Mouse (Mus musculus): Measurements from ENCODE around the gene Svs1. TPM values are rescaled to one million over a fixed set of nuclear protein-coding genes. Genes with fewer than 3 reads are reported as not detected.
"Not testable (repeated sequence)": the region's sequence is repeated elsewhere in the genome, so short reads cannot be mapped to it uniquely, and the experiment has no call there.

The Svs1 gene
- total RNA-seq (2021): 0.21 TPM in 1 of 2 replicates, not detected in the other
- long read RNA-seq: 0 reads

DNA sequence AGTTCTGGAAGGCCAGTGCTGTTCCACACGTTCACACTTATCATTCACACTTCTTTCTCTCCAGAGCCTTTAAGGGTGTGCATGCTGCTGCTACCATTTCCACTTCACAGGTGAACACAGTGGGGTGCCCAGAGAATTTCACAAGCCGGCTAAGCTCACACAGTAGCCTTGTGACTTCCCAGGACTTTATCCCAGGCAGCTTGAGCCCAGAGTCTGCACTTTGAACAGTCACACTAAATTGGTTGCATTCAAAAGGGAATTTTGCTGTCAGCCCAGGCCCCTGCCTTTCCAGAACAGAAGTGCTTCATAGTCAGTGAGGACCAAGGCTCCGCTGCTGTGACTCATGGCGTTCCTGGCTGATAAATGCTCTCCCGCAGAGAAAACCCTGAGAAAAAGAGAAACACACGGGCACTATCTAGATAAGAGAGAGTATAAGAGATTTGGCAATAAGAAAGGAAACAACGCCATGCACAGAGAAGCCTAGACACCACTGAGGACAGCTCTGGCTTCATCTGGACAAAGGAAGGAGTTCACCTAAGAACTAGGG, at the start of gene Svs1:
Gene Svs1, plus strand, starts transcription at position 418 of the 547 bp plus-strand sequence.
- peak; percentile 42 for DNase-seq

DNA sequence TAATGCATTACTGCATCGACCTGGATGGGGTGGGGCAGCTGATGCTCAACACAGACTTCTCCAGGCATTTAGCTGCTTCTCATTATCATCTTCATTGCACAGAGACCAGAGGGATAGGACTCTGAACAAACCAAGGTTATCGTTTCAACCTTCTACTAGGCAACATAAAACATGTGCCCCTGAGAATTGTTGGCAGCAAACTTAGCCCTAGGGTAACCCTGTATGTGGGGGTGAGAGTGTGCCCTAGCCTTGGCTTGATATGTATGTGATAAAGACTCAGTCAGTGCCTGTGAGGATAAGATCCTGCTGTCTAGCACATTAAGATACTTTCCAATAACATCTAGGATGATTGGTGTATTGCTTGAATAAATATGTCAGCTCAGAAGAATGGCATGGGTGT, 37.1 kb upstream of the Svs1 start:
- no peak for DNase-seq

DNA sequence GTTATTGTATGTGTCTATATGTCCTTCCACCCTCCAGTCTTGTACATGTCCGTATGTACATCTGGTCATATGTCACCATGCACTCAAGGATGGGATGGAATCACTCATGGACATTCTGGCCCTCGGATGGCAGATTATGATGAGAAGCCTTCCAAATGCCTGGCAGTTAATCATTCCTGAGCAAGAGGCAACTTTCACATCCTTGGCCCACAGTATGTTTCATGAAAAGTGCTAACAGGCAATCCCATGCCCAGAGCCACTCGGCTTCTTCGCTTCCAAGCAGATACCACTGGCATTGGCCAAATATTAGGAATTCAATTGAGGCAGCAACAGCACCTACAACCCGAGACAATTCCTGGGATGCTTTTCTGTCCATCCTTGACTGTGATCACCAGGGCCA, 36.0 kb upstream of the Svs1 start:
- no peak for DNase-seq

DNA sequence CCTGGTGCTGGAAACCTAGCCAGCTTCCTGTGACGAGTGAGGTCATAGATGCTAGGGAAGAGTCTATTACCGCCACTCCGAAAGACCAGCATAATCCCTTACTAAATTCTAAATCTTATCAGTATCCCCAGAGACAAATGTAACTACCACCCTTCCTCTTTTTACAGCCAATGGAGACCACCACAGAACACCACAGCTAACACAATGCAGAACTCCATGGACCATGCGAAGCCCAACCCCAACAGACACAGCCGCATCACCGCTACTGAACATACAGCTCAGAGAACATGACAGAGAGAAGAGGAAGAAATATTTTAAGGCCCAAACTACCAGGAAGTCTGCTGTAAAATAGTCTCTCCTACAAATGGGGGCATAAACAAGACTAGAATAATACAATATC, 35.0 kb upstream of the Svs1 start:
- DNase-seq: no peak

DNA sequence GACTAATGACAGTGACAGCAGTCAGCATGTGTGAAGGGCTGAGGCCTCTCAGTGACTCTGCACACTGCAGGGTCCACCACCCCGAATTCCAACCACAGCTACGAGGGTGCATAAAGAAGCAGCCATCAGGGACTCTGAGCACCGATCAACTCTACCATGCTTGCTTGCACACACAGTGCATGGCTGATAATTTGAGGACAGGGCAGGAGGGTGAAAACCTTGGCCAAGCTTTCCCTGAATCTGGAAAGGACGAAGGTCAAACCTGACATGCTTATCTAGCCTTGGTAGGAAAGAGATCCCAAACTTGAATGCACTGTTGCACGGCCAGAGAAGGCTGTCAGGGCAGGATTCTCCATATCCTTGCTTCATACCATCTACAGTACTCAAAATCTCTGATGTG, 33.4 kb upstream of the Svs1 start:
- no peak for DNase-seq

DNA sequence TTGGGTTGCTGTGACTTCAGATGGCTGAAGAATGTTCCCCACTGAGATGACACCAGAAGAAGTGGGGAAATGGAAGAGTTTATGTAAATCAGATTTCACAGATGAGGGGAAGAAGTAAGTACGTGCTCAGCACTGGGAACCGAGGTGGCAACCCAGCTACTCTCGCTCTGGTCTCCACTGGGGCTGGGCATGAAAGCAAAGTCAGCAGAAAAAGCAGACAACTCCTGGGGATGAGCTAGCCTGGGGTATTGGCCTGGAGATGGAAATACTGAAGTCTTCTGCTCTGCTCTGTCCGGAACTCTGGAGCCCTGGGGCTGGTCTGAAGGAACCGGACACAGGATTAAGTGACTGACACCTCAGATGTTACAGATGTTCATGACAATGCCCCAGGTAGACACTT, 32.5 kb upstream of the Svs1 start:
- no peak for DNase-seq

DNA sequence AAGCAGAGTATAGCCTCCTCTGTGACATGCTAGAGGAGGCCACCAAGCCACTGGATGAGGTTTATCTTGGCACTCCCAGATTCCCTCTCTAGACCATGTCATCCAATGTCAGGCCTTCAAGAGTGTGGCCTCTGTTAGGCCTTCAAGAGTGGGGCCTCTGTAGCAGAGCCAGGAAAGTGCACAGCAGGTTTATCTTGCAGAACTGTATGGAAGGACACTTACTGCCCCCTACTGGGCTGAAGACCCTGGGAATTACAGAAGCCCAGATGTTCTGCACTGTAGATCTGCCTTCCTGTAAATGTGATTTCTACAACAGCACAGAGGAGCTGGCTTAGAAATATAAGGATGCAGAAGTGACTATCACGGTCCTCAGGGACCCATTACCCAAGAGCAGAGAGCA, 31.7 kb upstream of the Svs1 start:
- DNase-seq: peak; percentile 53

DNA sequence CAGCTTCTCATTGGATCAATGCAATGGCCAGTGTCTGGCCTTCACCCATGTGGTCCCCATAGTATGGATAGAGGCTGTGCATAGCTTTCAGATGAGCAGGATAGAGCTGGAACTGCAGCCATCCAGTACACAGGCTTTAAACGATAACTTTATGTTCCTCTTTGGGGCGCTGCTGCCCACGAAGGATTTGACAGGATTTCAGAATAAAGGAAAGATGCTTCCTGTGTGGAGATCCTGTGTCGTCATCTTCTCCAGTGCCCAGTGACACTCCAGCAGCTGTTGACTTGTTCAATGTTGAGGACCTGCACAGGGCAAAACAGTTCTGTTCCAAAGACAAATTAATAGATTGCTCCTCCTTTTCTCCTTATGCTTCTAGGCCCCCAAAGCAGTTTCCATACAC, 29.9 kb upstream of the Svs1 start:
- DNase-seq: no peak

DNA sequence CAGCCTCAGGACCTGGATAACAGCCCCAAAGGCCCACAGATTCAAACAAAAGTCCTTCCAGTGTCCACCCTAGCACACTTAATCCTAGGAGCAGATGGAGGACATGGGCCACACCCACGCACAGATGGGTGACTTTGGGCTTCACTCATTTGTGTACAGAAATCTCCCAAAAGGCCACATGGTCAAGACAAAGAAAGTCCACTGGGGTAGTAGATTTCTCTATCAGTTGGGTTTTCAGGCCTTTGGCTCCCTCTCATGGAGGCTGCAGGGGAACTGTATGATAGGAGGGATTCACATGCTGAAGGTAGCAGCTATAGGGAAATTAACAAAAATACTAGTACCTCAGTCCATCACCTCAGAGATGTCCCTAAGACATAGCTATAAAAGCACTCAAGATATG, 28.6 kb upstream of the Svs1 start:
- no peak for DNase-seq

DNA sequence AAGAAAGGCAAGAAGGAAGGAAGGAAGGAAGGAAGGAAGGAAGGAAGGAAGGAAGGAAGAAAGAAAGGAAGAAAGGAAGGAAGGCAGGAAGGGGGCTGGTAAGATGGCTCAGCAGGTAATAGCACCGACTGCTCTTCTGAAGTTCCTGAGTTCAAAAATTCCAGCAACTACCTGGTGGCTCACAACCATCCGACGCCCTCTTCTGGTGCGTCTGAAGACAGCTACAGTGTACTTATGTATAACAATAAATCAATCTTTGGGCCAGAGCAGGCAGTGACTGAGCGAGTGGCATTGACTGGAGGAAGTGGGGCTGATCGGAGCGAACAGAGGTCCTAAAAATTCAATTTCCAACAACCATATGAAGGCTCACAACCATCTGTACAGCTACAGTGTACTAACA, 27.5 kb upstream of the Svs1 start:
- not testable (repeated sequence) for DNase-seq

DNA sequence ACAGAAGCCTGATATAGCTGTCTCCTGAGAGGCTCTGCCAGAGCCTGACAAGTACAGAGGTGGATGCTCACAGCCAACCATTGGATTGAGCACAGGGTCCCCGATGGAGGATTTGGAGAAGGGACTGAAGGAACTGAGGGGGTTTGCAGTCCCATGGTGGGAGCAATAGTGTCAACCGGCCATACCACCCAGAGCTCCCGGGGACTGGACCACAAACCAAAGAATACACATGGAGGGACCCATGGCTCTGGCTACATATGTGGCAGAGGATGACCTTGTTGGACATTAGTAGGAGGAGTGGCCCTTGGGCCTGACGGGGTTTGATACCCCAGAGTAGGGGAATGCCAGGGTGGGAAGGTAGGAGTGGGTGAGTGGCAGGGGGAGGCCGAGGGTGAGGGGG, 20.0 kb upstream of the Svs1 start:
- not testable (repeated sequence) for DNase-seq

DNA sequence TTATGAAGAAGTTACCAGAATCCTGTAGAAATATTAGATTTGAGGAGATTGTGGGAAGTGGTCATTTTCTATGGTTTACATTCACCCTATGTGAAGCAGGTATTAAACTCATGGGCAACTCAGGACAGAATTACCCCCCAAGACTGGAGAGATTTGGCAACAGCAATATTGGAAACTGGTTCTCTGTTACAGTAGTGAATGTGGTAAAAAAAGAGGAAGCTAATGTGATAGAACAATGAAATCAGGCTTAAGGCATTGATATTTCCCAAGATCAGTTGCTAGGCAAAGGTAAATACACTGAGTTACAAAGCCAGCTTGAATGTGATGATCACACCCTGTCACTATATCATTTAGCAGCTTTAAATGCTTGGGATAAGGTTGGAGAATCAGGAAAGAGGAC, 18.8 kb upstream of the Svs1 start:
- DNase-seq: no peak

DNA sequence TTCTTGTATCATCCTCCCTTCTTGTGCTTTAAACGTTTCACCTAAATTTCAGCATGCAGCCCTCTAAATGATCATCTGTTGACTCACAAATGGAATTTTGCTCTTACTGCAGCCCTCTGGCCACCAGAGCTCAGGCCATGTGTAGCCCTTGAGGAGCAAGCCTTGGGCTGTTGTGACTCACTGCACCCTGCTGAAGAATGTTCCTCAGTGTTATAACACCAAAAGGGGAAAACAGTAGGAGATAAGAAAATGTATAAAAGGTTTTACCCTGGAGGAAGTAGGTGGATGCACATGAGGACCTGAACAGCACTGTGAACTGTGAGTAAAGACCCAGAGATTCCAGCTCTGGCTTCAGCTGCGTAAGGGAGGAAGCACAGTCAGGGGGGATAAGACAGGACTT, 12.0 kb upstream of the Svs1 start, which contains the start of gene Doxl2:
Gene Doxl2, plus strand, starts transcription at position 301 of the 400 bp plus-strand sequence.
- DNase-seq: no peak

DNA sequence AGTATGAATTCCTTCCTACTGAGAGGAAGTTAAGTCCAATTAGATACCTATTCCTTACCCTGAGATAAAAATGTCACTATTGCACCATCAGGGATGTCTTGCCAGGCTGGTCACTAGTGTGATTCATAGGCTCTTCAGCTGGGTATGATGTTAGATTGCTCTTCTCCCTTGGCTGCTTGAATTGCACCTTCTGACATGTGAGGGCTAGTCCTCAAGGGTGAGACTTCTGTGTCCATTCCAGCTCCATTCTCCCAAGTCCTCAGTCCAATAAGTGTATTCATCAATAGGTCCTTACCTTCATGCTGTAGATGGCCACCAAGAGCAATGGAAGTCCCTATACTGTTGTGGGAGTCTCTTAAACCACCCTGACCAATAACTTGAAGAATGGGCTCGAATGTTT, 7.0 kb upstream of the Svs1 start:
- no peak for DNase-seq

DNA sequence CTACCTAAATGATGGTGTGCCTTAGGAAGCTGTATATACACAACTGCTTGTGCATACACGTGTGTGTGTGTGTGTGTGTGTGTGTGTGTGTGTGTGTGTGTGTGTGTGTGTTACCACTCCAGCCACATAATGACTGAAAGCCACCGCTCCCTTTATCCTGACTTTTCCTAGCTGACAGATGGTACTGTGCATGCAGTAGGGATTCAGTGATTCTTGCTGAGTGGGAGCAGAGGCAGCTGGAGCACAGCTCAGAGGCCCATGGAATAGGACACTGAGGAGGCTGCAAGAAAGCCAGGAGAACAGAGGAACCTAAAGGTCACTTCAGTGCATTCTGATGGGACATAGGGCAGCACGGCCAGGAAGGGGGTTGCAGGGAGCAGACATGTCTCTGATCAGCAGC, 4.4 kb upstream of the Svs1 start:
- DNase-seq: no peak

DNA sequence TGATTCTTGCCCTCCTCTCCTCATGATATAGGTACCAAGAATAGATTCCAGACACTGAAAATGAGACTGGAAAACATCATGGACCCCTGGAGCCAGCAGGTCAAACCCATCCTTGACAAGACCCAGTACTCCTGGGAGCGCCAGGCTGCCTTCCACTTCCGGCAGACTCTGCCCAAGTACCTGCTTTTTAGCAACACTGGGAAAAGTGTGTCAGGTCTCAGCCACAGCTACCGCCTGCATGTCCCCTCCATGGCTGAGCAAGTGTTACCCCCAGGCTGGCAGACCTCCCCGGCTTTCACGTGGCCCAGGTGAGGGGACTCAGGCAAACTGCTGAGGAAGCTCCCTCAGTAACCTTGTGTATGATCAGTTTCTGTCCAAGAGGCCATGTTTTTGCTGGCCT, 3.3 kb downstream of the Svs1 start:
- DNase-seq: no peak

DNA sequence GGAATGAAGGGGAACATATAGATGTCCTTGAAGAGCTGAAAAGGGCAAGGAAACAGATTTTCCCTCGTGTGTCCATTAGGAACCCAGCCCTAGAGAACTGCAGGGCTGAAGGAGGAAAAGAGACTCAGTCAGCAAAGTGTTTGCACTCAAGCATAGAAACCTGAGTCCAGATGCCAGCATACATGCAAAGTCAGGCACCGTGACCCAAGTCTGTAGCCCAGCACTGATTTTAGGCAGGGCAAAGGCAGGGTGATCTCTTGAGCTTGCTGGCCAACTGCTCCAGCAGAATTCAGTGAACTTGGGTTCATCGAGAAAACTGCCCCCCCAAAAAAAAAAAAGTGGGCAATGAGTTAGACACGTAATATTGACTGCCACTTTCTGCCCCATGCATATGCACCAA, 5.3 kb downstream of the Svs1 start:
- no peak for DNase-seq

DNA sequence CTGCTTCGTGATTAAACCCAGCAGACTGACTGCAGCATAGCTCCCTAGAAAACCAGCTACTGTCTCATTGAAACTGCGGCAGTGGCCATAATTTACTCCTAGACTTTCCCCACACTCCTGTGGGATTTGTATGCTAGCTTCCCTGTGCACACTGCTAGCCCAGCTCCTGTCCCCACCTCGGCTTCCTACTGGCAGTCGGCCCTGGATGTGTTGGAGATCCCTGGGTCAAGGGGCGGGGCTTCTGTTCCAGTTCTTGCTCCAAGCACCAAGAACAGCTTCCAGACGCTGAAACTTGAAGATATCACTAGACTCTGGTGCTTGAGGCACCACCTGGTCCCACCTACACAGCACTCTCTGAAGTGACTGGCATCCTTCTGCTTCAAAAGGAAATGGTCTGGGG, 11.5 kb downstream of the Svs1 start:
- no peak for DNase-seq

DNA sequence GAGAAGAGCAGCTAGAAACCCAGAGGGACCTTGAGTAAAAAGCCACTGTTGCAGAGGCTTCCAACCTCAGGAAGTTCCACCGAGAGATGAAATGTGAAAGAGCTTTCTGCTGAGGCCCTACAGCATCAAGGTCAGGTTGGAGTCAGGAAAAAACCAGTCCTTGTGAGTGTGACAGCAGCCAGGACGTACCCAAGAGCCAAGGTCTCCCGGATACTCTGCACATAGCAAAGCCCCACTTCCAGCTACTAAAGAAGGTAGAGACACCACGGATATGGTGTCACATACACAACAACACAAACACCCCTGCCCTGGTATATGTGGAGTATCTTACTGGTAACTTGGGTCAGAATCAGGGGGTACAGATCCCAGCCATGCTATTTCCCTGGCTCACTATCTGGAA, 12.1 kb downstream of the Svs1 start:
- DNase-seq: no peak

DNA sequence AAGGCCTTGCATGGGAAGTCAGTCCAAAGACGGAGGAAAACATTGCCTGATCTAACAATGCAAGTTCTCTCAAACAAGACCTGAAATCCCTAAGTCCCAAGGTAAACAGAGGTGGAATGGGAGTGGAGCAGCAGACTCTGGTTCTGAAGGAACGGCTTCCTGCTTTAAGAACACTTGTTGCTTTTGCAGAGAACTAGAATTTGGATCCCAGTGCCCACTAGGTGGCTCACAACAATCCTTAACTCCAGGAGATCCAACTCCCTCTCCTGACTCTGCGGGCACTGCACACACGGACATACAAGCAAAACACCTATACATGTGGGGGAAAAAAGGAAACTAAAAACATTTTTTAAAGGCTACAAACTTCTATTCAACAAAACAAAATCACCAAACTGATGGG, 16.7 kb downstream of the Svs1 start:
- DNase-seq: no peak

DNA sequence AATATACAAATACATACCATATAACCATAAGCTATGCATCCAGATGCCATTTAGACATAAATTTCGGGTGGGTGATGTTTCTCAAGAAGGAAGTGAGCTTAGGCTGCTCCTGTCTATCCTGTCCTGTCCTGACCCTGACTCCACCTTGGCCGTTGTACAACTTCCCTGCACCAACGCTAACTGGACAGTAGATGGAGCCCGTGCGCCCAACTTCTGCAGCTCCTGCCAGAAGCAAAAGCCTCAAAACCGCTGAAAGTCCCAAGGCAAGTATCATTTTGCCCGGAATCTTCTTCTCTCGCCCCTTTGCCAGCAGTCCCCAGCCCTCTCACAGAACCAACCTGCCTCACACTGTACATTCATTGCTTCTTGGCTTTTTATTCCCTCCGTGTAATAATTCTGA, 21.3 kb downstream of the Svs1 start:
- DNase-seq: peak; percentile 62

DNA sequence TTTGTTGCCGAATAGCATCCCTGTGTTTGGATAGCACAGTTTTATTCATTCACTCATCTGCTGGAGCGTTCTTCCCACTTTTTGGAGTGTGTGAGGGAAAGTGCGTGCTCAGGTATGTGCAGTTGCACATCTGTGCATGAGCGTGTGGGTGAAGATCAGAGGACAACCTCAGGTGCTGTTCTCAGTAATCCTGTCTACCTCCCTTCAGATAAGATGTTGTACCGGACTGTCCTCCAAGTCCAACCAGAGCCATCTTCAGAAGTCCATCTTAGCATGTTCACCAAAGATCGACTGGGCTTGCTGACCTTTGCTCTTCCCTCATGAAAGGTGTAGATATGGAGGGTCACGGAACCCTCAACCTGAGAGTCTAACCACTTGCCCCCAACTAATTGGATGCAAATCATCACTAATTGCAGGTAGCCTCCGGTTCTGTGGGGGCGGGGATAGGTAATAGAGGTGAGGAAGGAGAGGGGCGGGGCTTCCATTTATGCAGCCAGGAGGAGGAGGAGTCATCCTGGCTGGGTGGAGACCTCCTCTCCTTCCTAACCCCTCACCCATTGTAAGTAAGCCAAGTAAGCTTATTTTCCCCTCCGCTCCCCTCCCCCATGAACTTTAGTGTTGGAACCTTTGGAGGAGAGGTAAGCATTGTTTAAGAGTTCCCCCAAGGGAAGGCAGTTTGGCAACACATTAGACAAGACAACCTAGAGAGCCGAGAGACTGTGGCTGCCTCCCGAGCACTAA, 21.9 kb downstream of the Svs1 start:
- DNase-seq: no peak

DNA sequence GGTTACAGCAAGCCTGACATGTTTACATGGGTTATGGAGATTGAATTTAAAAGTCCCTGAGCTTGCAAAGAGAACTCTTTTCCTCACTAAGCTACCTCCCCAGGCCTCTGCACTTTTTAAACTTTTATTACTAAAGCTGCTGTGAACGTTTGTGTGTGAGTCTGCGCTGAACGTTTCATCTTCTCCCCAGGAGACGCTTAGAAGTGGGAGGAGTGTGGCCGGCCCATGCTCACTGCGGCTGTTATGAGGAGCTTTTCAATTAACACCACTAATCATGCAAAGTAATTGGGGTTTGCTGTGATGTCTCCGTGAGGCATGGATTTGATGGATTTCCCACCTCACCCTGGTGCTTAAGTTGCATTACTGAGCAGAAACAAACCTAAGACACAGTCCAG, 22.5 kb downstream of the Svs1 start:
- DNase-seq: no peak

DNA sequence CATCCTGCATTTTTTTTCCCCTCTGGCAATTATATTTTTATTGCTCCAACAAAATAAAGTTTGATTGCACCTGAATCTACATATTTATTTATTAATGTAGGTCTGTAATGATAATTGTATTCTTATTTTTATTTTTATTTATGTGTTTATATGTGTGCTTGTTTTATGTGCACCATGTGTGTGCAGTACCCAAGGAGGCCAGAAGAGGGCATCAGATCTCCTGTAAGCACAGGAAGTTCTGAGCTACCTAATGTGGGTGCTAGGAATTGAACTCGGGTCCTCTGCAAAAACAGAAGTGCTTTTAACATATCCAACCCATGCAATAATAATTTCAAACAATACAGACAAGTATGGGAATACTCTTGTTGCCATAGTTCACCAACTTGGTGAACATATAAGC, 23.0 kb downstream of the Svs1 start:
- DNase-seq: no peak

DNA sequence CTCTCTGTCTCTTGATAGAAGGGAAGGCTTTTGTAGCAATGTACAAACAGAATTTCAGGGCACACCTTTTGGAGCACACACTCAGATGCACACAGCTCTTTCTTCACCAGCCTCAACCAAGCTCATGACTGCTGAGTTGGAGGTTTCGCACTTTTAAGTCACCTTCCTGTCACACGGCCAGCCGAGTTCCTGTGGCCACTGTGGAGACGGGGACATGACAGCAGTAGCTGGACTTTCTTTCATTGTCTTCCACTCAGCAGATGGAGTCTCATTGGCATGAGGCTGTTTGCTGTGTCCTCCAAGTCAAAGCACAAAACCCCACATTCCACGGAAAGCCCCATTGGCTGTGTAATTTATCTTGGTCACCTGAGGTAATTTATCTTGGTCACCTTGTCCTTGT, 24.5 kb downstream of the Svs1 start:
- no peak for DNase-seq
